Mouse (Mus musculus) kidney, postnatal 36 days (tissue): ENCODE measurements around the gene Zfp260.
"Not testable (repeated sequence)": the region's sequence is repeated elsewhere in the genome, so short reads cannot be mapped to it uniquely, and the experiment has no call there.

Source experiments
- DNase-seq, 2 experiments: peaks; one replicate each; pipeline ENCODE4 v3.0.0; 2021 to 2022; ENCODE audit warnings: mixed read lengths in 2 of 2

Zfp260 gene

DNA sequence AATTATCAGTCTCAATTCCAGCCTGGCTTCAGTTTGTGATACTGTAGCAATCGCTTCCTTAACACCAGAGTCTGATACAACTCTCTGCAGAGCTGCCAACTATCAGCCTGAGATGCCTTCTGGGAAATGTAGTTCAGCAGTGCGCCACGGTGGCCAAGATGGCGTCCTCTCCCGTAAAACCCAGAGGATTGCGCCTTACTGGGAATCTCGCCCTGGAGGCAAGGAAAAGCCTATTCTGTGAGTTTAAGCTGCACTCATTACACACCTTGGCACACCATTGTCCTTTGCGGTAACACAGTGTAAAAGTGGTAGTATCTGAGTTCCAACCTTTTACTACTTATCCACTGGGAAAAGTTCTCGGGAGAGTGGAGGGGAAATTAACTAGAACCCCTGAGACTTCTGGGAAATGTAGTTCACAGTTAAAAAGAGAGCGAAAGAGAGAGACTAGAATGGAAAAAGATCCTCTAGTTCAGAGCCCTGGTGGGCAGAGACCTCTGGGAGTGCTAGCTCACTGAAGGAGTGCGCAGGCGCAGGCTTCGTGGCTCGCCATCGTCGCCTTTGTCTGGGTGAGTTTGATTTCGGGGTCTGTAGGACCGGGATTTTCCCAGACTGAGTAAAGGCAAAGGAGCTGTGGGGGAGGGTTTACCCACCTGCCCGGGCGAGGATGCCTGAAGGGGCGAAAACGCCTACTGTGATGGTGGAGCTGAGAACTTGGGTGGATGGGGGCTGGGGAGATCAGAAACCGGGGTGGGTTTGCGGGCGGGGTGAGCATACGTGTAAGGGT lies at the start of gene Zfp260:
TSS of gene Zfp260 (plus strand) at position 132 of the 784 bp plus-strand sequence.
- DNase-seq: peak; percentile 92 to 93

DNA sequence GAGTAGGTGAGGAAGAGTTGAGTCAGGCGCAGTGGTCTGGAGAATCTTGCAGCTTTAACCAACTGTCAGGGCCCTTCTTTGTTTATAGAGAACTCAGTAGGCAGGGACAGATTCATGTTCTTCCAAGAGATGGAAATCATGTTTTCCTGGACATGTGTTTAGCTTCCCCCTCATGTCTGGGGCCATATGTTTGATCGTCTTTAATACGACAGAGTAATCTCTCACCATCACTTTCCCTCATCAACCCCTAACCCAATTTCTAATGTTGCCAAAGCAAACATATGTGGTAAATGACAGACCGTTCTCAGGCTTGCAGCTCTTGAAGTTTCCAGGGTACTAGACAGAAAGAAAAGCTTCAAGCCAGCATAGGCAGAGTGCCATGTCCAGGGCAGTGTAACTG lies 46.5 kb upstream of the Zfp260 start:
- DNase-seq: no peak

DNA sequence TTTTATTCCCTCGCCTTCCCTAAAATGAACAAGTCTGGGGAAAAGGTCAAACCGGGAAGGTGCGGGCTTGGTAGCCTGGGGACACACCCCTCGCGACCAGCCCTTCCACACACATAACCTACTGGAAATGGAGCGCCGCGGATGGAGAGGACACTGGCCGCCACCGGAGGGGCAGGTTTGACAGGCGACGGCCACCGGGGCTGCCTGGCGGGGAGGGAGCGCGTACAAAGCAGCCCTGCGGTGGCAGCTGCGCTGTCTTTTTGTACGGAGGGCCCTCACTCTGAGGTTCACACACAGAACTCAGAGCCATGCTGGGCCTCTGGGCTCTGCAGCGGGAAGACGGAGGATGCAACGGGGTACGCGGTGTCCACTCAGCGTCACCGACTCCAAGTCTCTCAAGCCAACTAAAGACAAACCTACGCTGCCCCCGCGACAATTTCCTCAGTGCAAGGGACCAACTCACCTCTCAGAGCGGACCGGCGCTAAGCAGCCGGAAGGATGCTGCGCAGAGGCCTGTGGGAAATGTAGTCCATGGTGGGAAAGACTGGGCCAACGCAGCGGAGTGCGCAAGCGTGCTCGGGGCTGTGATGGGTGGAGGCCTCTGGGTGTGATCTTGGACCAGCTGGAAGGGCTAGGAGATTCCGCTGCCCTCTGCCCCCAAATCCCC lies 43.6 kb upstream of the Zfp260 start, which contains the start of gene Zfp14:
TSS of gene Zfp14 (minus strand) at position 499 of the 667 bp plus-strand sequence.
- DNase-seq: peak; percentile 90 to 95

DNA sequence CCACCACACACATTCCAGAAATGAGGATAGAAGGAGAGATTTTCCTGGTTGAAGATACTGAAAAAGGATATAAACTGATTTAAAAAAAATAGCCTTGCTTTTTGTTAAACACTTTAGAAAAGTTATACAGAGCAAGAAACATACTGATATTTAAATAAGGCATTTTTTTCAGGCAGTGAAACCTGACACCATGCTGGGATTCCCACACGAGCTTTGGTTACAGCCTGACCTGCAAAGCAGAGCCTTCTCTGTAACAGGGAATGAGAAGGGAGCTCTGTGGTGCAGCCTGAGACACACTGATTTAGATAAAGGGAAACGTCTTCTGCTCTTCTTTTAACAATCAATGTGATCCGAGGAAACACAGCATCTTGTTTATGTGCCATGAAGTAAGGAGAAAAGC lies 41.0 kb upstream of the Zfp260 start:
- no peak for DNase-seq

DNA sequence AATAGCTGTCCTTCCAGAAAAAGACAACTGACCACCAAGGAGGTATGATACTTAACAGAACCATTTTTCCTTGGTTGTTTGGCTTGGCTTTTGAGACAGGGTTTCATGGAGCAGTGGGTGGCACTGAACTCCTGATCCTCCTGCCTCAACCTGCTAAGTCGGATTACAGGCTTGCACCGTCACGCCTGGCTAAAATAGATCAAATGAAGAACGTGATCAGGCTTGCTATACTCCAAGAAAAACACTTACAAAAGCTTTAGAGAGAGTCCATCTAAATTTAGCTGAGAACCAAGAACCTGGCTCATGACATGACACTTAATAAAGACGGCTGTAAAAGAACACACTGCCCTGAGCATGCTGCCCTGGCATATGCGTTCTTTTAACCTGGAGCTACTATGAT lies 34.2 kb upstream of the Zfp260 start:
- no peak for DNase-seq

DNA sequence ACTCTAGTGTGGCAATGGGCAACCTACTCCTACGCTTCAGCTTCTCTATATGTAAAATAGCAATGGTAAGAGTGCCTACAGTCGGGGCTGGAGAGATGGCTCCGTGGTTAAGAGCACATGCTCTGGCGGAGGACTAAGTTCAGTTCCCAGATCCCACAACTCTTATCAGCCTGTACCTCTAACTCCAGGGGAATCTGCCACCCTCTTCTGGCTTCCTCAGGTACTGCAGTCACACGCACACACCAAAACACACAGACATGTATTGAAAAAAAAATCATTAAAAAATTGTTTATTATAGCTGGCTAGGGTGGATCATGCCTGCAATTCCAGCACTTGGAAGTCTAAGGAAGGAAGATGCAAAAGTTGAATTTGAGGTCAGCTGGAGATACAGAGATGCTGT lies 32.1 kb upstream of the Zfp260 start:
- DNase-seq: peak in 1 of 2 experiments; percentile 54

DNA sequence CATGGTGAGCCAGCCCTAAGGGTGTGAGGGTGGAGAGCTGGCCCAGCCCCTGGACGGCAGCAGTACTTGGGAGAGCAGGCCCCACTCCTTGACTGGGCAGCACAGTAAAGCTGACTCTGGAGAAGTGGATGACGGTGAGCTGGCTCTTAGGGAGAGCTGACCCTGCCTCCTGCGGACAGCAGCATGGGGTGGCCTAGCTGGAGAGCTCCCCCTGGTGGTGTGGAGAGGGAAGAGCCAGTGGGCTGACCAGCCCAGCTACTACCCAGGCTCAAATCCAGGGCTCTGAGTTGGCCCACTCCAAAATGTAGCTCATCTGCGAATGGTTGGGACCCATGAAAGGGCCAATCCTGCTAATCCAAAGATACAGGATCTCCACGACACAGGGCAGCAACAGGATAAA lies 30.0 kb upstream of the Zfp260 start:
- DNase-seq: no peak

DNA sequence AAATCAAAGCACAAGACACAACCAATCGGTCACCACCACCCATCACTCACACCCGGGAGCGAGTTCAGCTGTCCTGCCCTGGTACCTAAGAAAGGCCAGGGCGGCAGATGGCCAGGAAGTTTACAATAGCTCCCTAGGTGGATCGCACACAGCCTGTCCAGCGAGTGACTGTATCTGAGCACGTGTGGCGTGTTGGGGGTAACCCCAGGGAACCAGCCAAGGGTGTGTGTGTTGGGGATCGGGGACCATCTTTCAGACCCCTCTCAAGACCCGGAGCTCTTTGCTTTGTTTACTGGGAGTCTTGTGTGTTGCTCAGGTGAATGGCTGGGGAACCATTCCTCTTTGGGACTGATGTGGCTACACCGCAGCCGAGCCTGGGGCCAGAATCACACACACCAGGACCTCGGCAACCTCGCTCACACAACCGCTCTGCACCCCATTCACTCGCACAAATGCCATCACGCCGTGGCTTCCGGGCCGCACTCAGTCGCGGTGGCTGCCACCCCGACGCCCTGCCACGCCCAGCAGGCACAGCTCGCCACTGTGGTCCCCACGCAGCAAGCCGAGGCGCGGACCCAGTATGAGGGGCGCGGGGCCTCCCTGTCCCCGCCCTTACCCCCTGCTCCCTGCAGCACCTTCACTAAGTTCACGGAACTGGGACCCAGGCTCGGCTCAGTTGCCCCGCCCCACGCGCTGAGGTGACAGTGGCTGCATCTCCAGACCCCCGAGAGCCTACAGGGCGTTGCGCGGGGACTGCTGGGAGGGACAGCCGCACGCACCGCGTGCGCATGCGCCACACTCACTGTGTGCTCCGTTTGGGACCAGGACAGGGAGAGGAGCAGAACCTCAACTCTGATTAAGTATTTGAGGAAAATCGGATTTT lies 22.2 kb upstream of the Zfp260 start, which contains the start of gene Zfp82:
TSS of gene Zfp82 (minus strand) at position 755 of the 883 bp plus-strand sequence.
- peak; percentile 74 to 85 for DNase-seq

DNA sequence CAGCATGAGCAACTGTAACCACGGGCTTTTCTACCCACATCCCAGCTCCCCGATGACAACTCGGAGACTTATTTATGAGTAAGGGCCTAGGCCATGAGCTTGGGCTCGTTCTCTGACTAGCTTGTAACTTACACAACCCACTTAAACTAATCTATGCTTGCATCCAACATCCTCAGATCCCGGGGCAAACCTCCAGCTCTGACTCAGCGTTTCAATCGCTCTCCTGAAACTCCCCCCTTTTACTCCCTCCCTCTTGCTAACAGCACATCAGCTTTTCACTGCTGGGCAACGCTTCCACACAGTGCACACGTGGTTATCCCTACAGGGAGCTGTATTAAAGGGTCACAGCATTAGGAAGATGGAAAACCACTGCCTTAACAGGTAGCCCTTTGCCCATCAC lies 8.1 kb upstream of the Zfp260 start:
- no peak for DNase-seq

DNA sequence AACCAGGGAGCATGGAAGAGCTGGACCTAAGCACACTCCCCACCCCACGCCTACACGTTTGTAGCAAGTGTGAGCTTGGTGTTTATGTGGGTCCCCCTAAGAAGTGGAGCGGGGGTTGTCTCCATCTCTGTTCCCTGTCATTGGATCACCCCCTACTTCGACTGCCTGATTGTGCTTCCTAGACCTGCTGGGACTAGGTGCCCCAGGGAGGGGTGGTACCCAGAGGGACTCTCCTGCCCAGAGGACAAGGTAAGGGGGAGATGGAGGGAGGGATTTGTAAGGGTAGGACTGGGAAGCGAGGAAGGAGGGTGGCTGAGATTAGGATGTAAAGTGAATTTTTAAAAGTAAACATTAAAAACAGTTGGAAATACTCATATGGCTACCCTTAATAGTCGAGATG lies 5.2 kb upstream of the Zfp260 start:
- DNase-seq: no peak

DNA sequence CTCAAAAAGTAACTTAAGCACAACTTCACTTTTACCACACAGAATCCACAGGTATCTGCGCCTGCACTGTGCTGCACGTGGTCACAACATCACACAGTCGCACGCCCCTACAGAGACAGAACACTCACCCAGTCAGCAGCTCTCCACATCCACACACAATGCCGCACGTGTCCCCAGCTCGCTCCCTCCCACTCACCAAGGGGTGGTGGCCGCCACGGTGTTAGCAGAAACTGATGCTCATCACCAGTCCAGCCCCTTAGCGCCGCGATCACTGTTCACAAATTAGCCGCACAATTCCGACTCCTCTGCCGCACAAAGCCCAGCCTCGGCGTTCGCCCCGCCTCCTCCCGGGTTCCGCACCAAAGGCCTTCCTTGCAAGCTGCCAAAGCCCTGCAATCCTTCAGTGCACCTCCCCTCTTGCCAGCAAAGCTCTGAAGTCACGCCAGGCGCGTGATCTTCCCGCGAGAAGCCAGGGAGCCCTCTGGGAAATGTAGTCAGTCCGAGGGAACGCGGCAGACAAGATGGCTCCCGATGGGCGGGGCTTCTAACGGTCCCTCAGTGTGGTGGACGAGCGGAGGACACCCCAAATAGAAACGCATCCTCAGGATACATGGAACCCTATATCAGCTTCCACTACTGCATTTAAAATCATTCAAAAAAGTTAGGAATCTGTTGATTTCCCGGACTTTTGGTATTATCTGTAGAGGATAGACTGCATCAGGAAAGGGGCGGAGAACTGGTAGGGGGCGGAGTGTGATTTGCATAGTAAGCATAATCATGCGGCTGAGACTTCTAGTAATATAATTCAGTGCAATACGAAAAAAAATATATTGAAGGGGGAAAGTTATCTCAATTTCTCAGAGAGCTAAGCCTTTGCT lies 4.2 kb upstream of the Zfp260 start, which contains the start of the genes Gm26920 and Zfp566:
TSS of gene Gm26920 (minus strand) at position 319 of the 878 bp plus-strand sequence.
TSS of gene Zfp566 (minus strand) at position 436 of the 878 bp plus-strand sequence.
- DNase-seq: peak; percentile 97 to 98

DNA sequence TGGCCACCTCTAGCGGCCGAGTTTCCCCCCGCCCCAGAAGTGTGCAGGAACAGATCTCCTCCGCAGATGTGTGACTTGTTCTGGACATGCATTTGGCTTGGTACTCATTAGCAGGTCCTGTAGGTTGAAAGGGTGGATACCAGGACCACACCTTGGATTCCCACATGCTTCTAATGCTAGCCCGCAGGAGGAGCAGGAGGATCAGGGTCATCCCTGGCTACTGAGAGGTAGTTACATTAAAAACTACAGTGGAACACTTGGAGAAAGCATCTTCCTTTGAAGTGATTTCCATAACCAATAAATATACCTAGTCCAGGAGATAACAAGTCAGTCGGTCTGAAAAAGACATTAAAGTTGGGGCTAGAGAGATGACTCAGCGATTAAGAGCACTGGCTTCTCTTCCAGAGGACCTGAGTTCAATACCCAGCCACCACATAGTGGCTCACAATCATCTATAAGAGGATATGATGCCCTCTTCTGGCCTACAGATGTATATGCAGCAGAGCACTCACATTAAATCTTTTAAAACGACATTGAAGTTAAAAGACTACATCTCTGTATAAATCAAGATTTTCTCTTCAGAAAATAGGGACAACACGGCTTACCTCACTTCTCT lies 3.5 kb upstream of the Zfp260 start:
- DNase-seq: no peak

DNA sequence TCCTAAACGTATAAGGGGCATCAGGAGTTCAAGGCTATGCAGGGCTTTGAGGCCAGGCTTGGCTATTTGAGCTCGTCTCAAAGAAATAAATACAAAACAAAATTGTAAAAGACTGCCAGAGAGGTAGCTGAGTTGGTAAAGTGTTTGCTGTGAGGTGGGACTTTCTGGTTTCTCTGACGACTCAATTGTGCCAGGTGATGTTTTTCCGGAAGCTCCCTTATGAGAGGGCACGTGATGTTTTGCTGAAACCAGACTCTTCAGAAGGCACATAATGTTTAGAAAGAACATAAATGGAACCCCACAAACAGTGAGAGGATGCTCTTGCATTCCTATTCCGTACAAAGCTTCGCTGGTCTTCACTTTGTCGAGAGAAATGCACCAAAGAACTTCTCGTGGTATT lies 1.9 kb upstream of the Zfp260 start:
- no peak for DNase-seq

DNA sequence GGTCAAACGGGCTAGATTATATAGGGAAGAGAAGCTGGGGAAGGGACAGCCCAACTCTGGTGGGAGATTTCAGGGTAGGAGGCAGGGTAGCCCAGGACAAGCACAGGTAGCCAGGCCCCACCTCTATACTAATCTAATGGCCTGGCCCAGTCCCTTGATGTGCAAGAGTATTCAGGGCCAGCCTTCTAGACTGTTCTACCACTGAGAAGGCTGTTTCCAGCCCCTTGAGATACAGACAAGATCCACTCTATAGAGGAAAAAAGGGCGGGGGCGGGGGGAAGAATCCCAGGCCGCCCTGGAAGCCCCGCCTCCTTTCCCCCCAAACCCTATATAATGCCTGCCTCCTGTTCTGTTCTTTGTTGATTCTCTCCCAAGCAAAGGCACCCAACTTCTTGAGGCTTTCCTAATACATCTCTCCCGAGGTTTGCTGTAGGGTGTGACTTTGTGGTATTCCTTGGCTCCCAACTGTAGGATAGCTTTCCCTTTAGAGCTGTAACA lies 610 bp upstream of the Zfp260 start:
- DNase-seq: no peak

DNA sequence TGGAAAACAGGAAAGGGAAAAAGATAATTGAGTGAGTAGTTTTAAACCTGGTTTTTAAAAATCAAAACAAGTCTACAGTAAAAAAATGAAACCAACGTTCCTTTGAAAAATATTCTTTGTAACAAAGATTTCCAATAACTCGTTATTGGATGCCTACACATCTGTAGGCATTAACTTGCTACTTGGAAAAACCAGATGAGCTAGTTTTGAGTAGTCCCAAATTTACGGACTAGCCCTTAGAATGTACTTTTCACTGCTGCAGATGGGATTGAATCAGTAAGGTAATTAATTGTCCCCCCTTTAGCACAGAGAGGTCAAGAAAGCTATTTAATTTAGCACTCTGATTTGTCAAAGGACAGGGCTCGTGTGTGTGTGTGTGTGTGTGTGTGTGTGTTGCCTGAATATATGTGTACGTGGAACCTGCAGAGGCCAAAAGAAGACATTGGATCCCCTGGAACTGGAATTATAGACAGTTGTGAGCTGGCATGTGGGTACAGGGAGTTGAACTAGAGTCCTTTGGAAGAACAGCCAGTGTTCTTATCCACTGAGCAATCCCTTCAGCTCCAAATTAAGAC lies 1.1 kb downstream of the Zfp260 start:
- DNase-seq: no peak

DNA sequence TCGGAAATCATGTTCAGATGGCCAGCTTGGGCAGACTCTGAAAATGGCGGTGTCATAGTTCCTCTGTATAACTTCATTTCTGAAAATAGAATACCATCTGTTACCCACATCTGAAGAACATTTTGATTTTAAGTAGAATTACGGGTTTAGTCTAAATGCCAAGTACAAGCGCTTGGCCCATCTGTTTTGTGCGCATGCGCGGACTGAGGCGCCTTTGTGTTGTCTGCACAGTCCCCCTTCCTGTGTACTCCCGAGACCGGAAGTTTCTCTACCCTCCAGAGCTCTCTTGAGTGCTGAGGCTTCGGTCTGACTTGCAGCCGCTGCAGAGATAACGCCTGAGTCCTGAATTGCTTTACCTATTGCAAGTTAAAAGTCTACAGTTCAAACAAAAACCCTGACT lies 4.7 kb downstream of the Zfp260 start:
- DNase-seq: peak in 1 of 2 experiments; percentile 20

DNA sequence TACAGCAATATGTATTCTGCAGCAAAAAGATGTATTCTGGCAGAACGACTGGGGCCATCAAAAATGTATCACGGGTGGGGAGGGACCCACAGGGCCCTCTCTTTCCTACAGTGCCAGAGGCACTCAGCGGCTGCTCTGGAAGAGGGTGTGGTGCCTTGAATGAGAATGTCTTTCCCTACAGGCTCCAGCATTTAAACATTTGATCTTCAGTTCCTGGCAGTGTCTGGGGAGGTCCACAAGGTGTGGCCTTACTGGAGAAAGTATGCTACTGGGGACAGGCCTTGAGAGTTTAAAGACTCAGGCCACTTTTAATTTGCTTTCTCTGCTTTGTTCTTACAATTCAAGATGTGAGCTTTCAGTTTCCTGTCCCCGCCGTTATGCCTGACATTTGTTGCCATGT lies 21.5 kb downstream of the Zfp260 start:
- no peak for DNase-seq

DNA sequence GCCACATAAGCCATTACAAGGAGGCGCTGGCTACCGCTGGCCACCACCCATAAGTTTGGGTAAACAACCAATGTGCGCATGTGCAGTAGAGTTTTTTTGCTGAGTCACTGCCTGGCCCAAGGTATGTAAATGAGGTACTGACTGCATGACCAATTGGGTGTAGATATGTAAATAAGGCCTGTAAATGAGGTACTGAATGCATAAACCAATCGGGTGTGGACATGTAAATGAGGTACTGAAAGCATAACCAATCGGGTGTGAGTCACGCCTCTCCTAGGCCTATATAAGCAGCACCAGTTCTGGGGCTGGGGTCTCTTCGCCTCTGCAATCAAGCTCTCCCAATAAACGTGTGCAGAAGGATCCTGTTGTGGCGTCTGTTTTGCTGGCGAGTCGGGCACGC lies 23.4 kb downstream of the Zfp260 start:
- not testable (repeated sequence) for DNase-seq

DNA sequence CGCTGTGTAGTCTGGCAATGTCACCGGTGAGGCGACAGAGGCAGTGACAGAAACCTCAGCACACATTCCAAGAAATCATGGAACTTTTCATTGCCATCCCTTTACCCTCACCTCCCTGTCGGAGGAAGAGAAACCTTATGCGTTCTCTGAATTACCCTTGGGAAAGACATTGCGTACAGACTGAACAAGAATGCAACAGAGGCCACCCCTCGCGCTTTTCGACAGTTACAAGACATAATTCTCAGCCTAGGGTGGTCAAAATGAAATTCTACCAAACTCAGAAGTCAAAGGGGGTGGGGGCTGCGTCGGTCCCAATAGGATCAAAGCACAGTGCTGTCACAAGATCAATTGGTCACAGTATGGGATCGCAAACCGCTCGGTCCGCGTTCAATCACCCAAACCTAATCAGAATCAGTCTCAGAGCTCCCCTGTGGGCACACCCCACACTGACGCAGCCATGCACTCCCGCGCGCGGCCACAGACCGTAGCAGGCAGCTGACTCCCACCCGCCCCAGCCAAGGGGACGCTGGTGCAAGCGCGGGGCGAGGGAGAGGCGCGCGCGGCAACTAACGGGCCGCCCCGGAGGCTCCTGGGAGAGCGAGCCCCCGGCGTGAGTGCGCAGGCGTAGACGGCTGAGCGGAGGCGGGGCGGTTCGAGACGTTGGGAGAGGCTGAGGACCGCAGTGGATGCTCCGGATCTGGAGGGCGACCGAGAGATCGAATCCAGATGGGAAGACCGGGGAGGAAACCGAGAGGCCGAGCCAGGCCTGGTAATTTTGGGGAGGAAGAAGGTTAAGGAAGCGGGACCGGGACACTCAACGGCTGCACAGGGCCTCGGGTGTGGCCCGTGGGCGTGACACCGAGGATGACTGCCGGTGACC lies 27.0 kb downstream of the Zfp260 start, which contains the start of gene Zfp382:
TSS of gene Zfp382 (plus strand) at position 635 of the 880 bp plus-strand sequence.
- peak; percentile 86 to 93 for DNase-seq

DNA sequence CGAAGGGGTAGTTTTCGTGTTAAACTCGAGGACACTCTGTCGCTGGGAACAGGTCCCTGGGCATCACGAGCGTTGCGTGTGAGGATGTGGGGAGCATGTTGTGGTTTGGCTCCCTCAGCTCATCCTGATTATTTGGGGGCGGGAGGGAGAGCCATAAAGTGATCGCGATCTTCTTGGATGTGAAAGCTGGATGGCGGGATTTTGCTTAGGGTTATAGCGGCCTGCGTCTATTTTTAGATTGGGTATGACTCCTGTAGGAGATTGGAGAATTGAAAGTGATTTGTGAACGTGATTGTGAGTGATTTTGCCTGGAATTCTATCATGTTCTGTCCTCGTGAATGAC lies 27.6 kb downstream of the Zfp260 start:
- DNase-seq: no peak
